Mouse (Mus musculus): ENCODE measurements at regions not wholly inside any gene's neighbourhood (a gene's known extent, or its start where the extent isn't known, plus 50 kb on each side); places are given as distances from the start of the nearest gene placed in this dataset.

GRCm38 (mm10) chr12:56458665-56459507 is 77.8 kb downstream of the Nkx2-1 start:
- no peak for TF ChIP-seq POLR2A (IDR thresholded peaks at IDR 0.05; ENCODE audit: low read depth, low read length)
- TF ChIP-seq CTCF (conservative IDR thresholded peaks at IDR 0.05; ENCODE audit: insufficient read depth, insufficient read length, low read depth, low read length) = no peak

All from kidney, adult 2 months (tissue).